Mouse (Mus musculus): ENCODE results near the gene Slc26a6.

Gene Slc26a6

GRCm38 (mm10) chr9:108852976-108853375 is at the start of gene Slc26a6:
TSS of gene Slc26a6 (plus strand) at chr9:108853283.
- DNase-seq (ENCODE audit: low spot score) = no peak

GRCm38 (mm10) chr9:108805768-108806167 is 47.3 kb upstream of the Slc26a6 start:
- DNase-seq (ENCODE audit: low spot score) = no peak

DNA sequence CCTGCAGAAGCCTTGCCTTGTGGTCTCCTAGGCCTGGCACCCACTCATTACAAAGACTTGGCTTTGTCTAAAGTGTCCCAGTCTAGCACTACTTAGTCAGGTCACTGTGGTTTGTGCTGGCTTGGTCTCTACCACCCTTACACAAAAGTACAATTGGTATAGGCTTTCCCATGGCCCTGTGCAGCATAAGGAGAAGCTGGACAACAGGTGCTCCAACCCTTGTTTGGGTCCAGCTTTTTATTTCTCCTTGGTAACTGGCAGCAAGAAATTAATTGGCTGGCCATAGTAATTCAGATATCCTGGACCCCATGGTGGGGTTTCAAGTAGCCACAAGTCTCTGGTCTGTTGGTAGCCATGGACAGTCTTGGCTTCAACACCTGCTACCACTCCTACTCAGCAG is 46.7 kb upstream of the Slc26a6 start:
- no peak for DNase-seq (ENCODE audit: low spot score)

DNA sequence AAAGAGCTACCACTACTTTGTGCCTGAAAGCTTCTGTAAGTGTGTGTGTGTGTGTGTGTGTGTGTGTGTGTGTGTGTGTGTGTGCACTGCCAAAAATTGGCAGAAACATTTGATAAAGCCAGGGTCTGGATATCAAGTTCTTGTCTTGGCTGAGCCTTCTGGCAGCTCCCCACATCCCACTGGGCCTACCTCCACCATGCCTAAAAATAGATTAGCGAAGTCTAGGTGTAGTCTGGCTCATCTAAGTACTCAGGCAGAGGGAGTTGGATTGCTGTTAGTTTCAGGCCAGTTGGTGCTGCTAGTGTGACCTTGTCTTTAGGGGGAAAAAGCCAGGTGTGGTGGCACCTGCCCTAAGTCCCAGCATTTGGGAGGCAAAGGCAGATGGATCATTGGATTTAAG is 46.3 kb upstream of the Slc26a6 start:
- no peak for DNase-seq (ENCODE audit: low spot score)

DNA sequence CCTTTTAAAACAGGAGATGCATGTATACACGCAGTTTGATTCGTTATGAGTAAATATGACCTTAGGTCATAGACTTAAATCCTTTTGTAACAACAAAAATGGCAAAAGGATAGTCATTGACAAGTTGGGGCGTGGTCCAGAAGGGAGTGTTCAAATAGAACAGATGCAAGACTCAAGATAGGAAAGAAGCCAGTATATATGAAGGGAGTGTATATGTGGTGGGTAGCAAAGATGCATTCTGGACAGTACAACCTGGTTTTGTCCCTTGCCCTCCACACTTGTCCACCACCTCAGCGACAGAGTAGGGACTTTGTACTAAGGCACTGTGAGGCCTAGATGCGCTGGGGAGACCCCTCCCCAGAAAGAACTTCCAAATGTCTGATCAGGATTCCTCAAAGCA is 45.4 kb upstream of the Slc26a6 start:
- DNase-seq (ENCODE audit: low spot score) = no peak

DNA sequence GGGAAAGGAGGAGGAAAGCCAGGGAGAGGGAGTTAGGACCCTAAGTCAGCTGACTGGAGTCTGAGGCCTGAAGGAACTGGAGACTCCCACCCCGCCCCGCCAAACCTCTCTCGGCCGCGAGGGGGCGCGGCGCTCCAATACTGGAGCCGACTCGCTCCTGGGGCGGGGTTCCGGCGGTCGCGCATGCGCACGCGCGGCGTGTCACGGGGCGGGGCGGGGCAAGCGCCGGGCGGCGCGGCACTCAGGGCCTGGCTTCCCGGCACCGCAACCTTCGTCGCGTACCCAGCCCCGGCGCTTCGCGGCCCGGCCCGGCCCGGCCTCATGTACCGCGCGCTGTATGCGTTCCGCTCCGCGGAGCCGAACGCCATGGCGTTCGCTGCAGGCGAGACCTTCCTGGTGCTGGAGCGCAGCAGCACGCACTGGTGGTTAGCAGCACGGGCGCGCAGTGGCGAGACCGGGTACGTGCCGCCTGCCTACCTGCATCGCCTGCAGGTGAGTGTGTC is 44.9 kb upstream of the Slc26a6 start, which contains the start of gene Nckipsd:
Gene Nckipsd (plus strand): TSS at position 206 of the 503 bp plus-strand sequence.
- DNase-seq (ENCODE audit: low spot score) = peak; percentile 86

DNA sequence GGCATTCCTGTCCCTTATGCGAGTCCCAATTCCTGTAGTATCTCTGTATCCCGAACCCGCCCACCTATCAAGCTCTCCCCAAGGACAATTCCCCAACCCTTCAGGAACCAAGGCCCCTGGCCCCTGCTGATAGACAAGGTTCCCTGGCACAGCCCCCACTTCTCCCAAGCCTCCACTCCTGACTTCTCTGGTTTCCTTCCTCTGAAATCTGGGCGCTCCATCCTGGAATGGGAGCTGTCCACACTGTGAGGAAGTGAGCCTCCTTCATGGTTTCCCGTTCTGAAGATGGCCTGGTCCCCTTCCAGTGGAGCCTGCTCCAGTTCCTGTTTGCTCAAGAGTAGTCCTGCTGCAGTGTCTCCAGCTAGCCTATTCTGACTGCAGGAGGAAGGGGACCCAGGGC is 43.9 kb upstream of the Slc26a6 start:
- no peak for DNase-seq (ENCODE audit: low spot score)

GRCm38 (mm10) chr9:108809723-108810122 is 43.4 kb upstream of the Slc26a6 start:
- DNase-seq (ENCODE audit: low spot score) = no peak

DNA sequence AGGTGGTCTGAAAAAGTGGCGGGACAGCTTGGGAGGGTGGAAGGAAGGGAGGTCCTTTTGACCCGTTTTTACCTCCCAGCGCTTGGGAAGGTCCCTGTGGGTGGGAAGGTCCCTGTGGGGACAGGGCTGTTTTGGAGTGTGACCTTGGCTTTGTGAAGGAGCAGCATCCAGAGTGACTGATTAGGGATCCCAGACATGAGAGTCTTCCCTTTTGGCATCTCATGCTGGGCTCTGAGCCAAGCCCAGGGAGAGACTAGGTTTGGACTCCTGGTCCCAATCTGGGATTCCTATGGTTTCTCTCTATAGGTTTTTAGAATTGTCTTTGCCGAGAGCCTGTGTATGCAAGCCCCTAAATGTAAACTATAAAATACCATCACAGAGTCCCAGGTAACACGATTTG is 42.6 kb upstream of the Slc26a6 start:
- no peak for DNase-seq (ENCODE audit: low spot score)

GRCm38 (mm10) chr9:108815557-108815956 is 37.5 kb upstream of the Slc26a6 start:
- no peak for DNase-seq (ENCODE audit: low spot score)

DNA sequence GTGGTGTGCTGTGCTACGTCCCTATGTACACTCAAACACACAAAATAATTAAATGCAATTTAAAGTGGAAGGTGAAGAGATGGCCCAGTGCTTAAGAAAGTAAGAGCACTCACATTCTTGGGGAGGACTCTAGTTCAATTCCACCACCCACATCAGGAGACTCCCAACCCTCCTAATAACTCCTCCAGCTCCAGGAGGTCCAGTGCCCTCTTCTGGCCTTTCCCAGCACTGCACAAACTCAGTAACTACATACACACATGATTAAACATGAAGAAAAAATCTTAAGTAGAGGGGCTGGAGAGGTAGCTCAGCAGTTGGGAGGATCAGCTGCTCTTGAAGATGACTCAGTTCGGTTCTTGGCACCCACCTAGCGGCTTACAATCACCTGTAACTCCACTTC is 33.6 kb upstream of the Slc26a6 start:
- no peak for DNase-seq (ENCODE audit: low spot score)

GRCm38 (mm10) chr9:108820077-108820476 is 33.0 kb upstream of the Slc26a6 start:
- no peak for DNase-seq (ENCODE audit: low spot score)

GRCm38 (mm10) chr9:108824144-108824685 is 28.9 kb upstream of the Slc26a6 start:
- no peak for DNase-seq (ENCODE audit: low spot score)

- peak; percentile 92 for DNase-seq (ENCODE audit: low spot score)
These were observed 28.2 kb upstream of the Slc26a6 start for GRCm38 (mm10) chr9:108824755-108825413.

DNA sequence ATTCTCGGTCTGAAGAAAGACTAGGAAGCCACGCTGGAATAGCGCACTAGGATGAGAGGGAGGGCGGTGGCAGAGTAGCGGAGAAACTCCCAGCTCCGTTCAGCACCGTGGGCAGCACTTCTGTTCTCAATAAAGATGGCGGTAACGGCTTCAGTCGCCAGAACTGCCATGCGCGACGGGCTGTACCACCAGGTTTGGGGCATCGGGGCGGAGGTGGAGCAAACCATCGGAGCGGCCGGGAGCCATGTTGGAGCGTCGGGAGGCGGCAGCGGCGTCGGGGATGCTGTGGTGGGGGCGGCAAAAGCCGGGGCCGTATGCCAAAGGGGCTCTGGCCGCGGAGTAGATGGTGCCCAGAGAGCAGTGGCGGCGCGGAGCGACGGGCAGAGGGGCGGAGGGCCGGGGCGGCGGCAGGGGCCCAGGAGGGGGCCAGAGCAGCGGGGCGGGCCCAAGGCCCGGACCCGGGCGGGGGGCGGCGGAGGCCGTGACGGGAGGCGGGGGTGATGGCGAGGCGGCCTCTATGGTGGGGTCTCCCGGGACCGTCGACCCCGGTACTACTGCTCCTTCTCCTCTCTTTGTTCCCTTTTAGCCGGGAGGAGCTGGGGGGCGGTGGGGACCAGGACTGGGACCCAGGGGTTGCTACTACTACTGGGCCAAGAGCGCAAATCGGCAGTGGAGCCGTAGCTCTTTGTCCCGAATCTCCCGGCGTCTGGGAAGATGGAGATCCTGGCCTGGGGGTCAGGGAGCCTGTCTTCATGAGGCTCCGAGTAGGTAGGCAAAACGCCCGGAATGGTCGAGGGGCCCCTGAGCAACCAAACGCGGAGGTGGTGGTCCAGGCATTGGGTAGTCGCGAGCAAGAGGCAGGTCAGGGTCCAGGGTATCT is 27.0 kb upstream of the Slc26a6 start, which contains the start of gene Celsr3:
Gene Celsr3 (plus strand): TSS at position 501 of the 880 bp plus-strand sequence.
- peak; percentile 80 for DNase-seq (ENCODE audit: low spot score)

GRCm38 (mm10) chr9:108826700-108827340 is 26.3 kb upstream of the Slc26a6 start:
- no peak for DNase-seq (ENCODE audit: low spot score)

GRCm38 (mm10) chr9:108827454-108827853 is 25.6 kb upstream of the Slc26a6 start:
- no peak for DNase-seq (ENCODE audit: low spot score)

- no peak for DNase-seq (ENCODE audit: low spot score)
These were observed 25.2 kb upstream of the Slc26a6 start for GRCm38 (mm10) chr9:108827906-108828305.

- DNase-seq (ENCODE audit: low spot score) = no peak
These were observed 21.4 kb upstream of the Slc26a6 start for GRCm38 (mm10) chr9:108831637-108832036.

- DNase-seq (ENCODE audit: low spot score) = peak; percentile 64
These were observed 20.5 kb upstream of the Slc26a6 start for GRCm38 (mm10) chr9:108832390-108833108.

DNA sequence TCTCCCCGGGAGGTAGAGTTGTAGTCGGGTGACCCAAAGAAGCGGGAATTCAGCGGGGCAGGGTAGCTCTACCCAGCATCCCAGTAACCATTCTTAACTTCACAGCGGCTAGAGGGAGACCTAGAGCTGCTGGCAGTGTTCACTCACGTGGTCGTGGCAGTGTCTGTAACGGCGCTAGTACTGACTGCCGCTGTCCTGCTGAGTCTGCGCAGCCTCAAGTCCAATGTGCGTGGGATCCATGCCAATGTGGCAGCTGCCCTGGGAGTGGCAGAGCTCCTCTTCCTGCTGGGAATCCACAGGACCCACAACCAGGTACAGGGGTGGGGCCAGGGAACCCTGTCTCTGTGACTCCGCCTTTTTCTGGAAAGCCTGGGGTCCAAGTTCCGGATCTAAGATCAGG is 10.1 kb upstream of the Slc26a6 start:
- no peak for DNase-seq (ENCODE audit: low spot score)

GRCm38 (mm10) chr9:108845390-108845789 is 7.7 kb upstream of the Slc26a6 start:
- DNase-seq (ENCODE audit: low spot score) = no peak

All from left cerebral cortex, adult 11 months (tissue).